In the genomic region with DNA sequence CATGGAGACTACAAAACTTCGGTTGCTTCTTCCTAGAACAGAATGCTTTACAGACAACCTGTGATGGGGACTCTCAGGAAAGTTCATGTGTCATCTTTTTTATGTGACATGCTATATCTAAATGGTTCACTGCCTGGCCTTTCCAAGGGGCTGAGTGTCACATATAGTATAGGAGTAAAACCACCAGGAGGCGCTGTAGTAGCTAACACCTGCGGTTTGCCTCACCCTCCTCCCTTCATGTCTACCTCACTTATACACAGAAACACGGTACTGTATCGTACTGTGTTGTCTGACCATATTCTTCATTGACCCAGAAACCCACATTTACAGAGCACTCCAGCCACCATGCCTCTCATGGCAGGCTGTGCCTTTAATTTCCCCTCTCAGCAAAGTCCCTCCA, we compare ENCODE assay signal across 9 mouse cellular contexts.
DNase-seq lines count a peak whose midpoint lies in the region; ATAC-seq and TF ChIP-seq lines count a peak whose summit lies in the region.
"Had no signal": no experiment of that assay in that cellular context is flagged by ENCODE, and none has a peak within 500 bp of the region (broad histone marks: within the 10 kb centered on the region; RNA-seq: fewer than 3 reads in every experiment).

No protein-coding gene starts in this region.

- no peak overlapping the region for H3K27ac ChIP-seq in hindbrain, postnatal 0 days
- H3K27ac ChIP-seq in hindbrain, embryonic 13.5 days = no peak overlapping the region
- H3K27ac ChIP-seq in intestine, embryonic 16.5 days (ENCODE audit: low read length) = no peak overlapping the region
- H3K27ac ChIP-seq in lung, embryonic 16.5 days (ENCODE audit: low read length) = no peak overlapping the region
- no peak overlapping the region for H3K27ac ChIP-seq in forebrain, embryonic 15.5 days (replicated peaks)

- no peak overlapping the region for H3K9ac ChIP-seq in hindbrain, postnatal 0 days (replicated peaks; ENCODE audit: low read length)
- no peak overlapping the region for H3K9ac ChIP-seq in hindbrain, embryonic 13.5 days
- H3K9ac ChIP-seq in intestine, embryonic 16.5 days (ENCODE audit: low read depth, low read length) = no peak overlapping the region
- no peak overlapping the region for H3K9ac ChIP-seq in lung, embryonic 16.5 days (ENCODE audit: low read length)
- H3K9ac ChIP-seq in forebrain, embryonic 15.5 days (replicated peaks) = no peak overlapping the region

- no peaks in the 10 kb centered on the region for H3K9me3 ChIP-seq in hindbrain, postnatal 0 days (ENCODE audit: low read length)
- no peaks in the 10 kb centered on the region for H3K9me3 ChIP-seq in hindbrain, embryonic 13.5 days
- no peaks in the 10 kb centered on the region for H3K9me3 ChIP-seq in G1E (replicated peaks)
- H3K9me3 ChIP-seq in intestine, embryonic 16.5 days (ENCODE audit: control insufficient read depth, low read length) = no peaks in the 10 kb centered on the region
- no peaks in the 10 kb centered on the region for H3K9me3 ChIP-seq in lung, embryonic 16.5 days (ENCODE audit: control insufficient read depth, low read length)
- H3K9me3 ChIP-seq in forebrain, embryonic 15.5 days = no peaks in the 10 kb centered on the region

- H3K27me3 ChIP-seq in hindbrain, postnatal 0 days (ENCODE audit: insufficient read depth, low read length) = no peaks in the 10 kb centered on the region
- no peaks in the 10 kb centered on the region for H3K27me3 ChIP-seq in hindbrain, embryonic 13.5 days
- H3K27me3 ChIP-seq in G1E (ENCODE audit: insufficient read depth, low read length) = no peaks in the 10 kb centered on the region; the same call in 1 of the 2 replicates
- H3K27me3 ChIP-seq in intestine, embryonic 16.5 days (replicated peaks; ENCODE audit: control insufficient read depth, insufficient read depth, low read length) = no peaks in the 10 kb centered on the region
- no peaks in the 10 kb centered on the region for H3K27me3 ChIP-seq in lung, embryonic 16.5 days (ENCODE audit: control insufficient read depth, insufficient read depth, low read depth, low read length)
- no peaks in the 10 kb centered on the region for H3K27me3 ChIP-seq in forebrain, embryonic 15.5 days

- H3K4me3 ChIP-seq in hindbrain, postnatal 0 days (ENCODE audit: low read length) = no peak overlapping the region
- H3K4me3 ChIP-seq in hindbrain, embryonic 13.5 days = no peak overlapping the region
- no peak overlapping the region for H3K4me3 ChIP-seq in G1E (ENCODE audit: low read depth, low read length)
- H3K4me3 ChIP-seq in intestine, embryonic 16.5 days (ENCODE audit: low read length) = no peak overlapping the region
- H3K4me3 ChIP-seq in lung, embryonic 16.5 days (ENCODE audit: low read length) = no peak overlapping the region
- H3K4me3 ChIP-seq in forebrain, embryonic 15.5 days = no peak overlapping the region
- H3K4me3 ChIP-seq: erythroblast, embryonic 14.5 days had no signal

- WGBS in hindbrain, postnatal 0 days = 45% methylated on average over 5 of the region's 5 CpGs
- WGBS in hindbrain, embryonic 13.5 days = 51% methylated on average over 5 of the region's 5 CpGs
- WGBS in intestine, embryonic 16.5 days = 35% methylated on average over 5 of the region's 5 CpGs
- WGBS in lung, embryonic 16.5 days = 28% methylated on average over 5 of the region's 5 CpGs
- 43% methylated on average over 5 of the region's 5 CpGs for WGBS in forebrain, embryonic 15.5 days

- peak; percentile 54 for TF ChIP-seq CTCF in hindbrain, postnatal 0 days (IDR thresholded peaks at IDR 0.05; ENCODE audit: low read depth)
- TF ChIP-seq CTCF in G1E (IDR thresholded peaks at IDR 0.05; ENCODE audit: low read depth, low read length) = no peak; the same call in 1 of the 2 replicates

- no peaks in the 10 kb centered on the region for H3K4me1 ChIP-seq in hindbrain, postnatal 0 days (ENCODE audit: insufficient read depth, low read length)
- peaks cover 4% of the 10 kb centered on the region; the same call in 1 of the 2 replicates for H3K4me1 ChIP-seq in hindbrain, embryonic 13.5 days (replicated peaks)
- H3K4me1 ChIP-seq in G1E (ENCODE audit: insufficient read depth, low read depth, low read length) = no peaks in the 10 kb centered on the region
- no peaks in the 10 kb centered on the region for H3K4me1 ChIP-seq in intestine, embryonic 16.5 days (ENCODE audit: control insufficient read depth, insufficient read depth, low read length)
- H3K4me1 ChIP-seq in lung, embryonic 16.5 days (replicated peaks; ENCODE audit: control insufficient read depth, insufficient read depth, low read length) = no peaks in the 10 kb centered on the region
- H3K4me1 ChIP-seq in forebrain, embryonic 15.5 days = 0 out of 2 replicates have a peak, but pooled peaks cover 9% of the 10 kb centered on the region

- no peaks in the 10 kb centered on the region for H3K36me3 ChIP-seq in hindbrain, postnatal 0 days (ENCODE audit: insufficient read depth, low read length)
- no peaks in the 10 kb centered on the region for H3K36me3 ChIP-seq in hindbrain, embryonic 13.5 days
- H3K36me3 ChIP-seq in G1E (replicated peaks) = no peaks in the 10 kb centered on the region
- no peaks in the 10 kb centered on the region for H3K36me3 ChIP-seq in intestine, embryonic 16.5 days (ENCODE audit: control insufficient read depth, insufficient read depth, low read length)
- H3K36me3 ChIP-seq in lung, embryonic 16.5 days (ENCODE audit: control insufficient read depth, insufficient read depth, low read length) = no peaks in the 10 kb centered on the region
- no peaks in the 10 kb centered on the region for H3K36me3 ChIP-seq in forebrain, embryonic 15.5 days

- no peak overlapping the region for H3K4me2 ChIP-seq in hindbrain, postnatal 0 days (ENCODE audit: low read depth, low read length)
- no peak overlapping the region for H3K4me2 ChIP-seq in hindbrain, embryonic 13.5 days
- H3K4me2 ChIP-seq in intestine, embryonic 16.5 days (ENCODE audit: low read depth, low read length) = no peak overlapping the region
- no peak overlapping the region for H3K4me2 ChIP-seq in lung, embryonic 16.5 days (ENCODE audit: low read depth, low read length)
- H3K4me2 ChIP-seq in forebrain, embryonic 15.5 days (replicated peaks) = no peak overlapping the region

- no peak for ATAC-seq in hindbrain, postnatal 0 days
- ATAC-seq in hindbrain, embryonic 13.5 days (ENCODE audit: low FRiP score) = no peak
- ATAC-seq in G1E (ENCODE audit: extremely low read depth, insufficient number of reproducible peaks, low FRiP score, poor library complexity, severe bottlenecking) = peak; percentile 54; the same call in 1 of the 2 replicates
- ATAC-seq in intestine, embryonic 16.5 days = peak; percentile 65; the same call in 1 of the 2 replicates
- peak; percentile 34; the same call in 1 of the 2 replicates for ATAC-seq in lung, embryonic 16.5 days (ENCODE audit: low read depth)
- ATAC-seq in forebrain, embryonic 15.5 days (replicated peaks) = no peak

- DNase-seq in hindbrain, postnatal 0 days (ENCODE audit: low spot score) = peak; percentile 43
- DNase-seq in G1E (ENCODE audit: low spot score) = no peak
- peak; percentile 50 to 62 for DNase-seq in cerebellum, postnatal 10 days
- DNase-seq in testis, postnatal 10 days (ENCODE audit: low spot score) = peak; percentile 69

Comparison
In these comparisons a context has a peak if more than half of its experiments do, and no peak if none do; other contexts are left out.
1. ATAC-seq: peak in G1E (single experiment), intestine, embryonic 16.5 days (single experiment) and lung, embryonic 16.5 days (single experiment); none in hindbrain, postnatal 0 days (single experiment), hindbrain, embryonic 13.5 days (single experiment) and forebrain, embryonic 15.5 days (single experiment).